Mouse (Mus musculus) kidney, adult 2 months (tissue): ENCODE measurements around the gene Gpr55.

Source experiments
- CTCF ChIP-seq: fragments of 200-500 bp; conservative IDR thresholded peaks from 2 replicates; pipeline ENCODE4 v1.5.1; 2011; ENCODE audit warnings: low read depth, mild to moderate bottlenecking, control low read depth, low read length, moderate library complexity, mixed read lengths; ENCODE audit not compliant: insufficient read depth, insufficient read length
- POLR2A ChIP-seq: fragments of 200-500 bp; IDR thresholded peaks from one replicate; pipeline ENCODE4 v1.6.1; 2011; ENCODE audit warnings: low read depth, low read length, control low read depth

- TF ChIP-seq CTCF = no peak
- no peak for TF ChIP-seq POLR2A
Observed at GRCm38 (mm10) chr1:85921725-85922124, 39.1 kb downstream of the Gpr55 start.
